Mouse (Mus musculus) bone marrow macrophage, adult 2 months (primary cell): ENCODE results near the gene Xpo6.

Experiments
- CTCF ChIP-seq: IDR thresholded peaks from 2 replicates; pipeline ENCODE4 v1.5.1; 2012; ENCODE audit warnings: low read depth, mild to moderate bottlenecking, low read length, moderate library complexity
- POLR2A ChIP-seq: IDR thresholded peaks from 2 replicates; pipeline ENCODE4 v1.6.1; 2012; ENCODE audit warnings: mild to moderate bottlenecking, low read depth, low read length, borderline replicate concordance

GRCm38 (mm10) chr7:126075058-126075457, 125.2 kb downstream of the Xpo6 start:
- no peak for TF ChIP-seq CTCF
- TF ChIP-seq POLR2A: no peak
